ENCODE assay signal across 30 mouse cellular contexts in the genomic region with DNA sequence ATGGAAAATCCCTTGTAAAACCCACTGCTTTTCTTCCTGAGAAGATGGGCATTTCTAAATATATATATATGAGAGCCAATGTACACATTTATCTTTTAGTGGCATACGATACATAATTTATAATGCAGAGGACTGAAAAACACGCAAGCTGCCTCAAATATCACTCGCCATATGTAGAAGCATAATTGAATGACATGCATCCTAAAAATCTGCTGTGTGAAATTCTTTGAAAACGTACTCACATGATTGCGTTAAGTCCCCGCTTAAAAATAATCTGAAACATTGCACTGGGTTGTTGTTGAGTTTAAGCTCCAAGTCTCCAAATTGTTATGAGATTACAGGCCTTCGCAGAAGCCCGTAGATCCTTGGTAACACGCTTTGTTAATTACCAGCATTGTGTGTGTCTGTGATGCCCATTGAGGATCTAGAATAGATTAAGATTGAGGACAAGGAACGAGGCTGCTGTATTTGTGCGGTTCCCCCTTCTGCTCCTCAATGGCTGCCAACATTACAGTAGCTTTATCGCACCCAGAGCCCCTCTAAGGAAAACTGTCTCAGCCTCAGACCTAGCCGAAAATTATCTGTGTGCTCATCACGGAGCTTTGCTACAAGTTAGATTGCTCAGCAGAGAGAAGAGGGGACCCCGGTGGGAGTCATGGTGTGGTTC.
DNase-seq lines count a peak whose midpoint lies in the region; ATAC-seq and TF ChIP-seq lines count a peak whose summit lies in the region.
"Had no signal": no experiment of that assay in that cellular context is flagged by ENCODE, and none has a peak within 500 bp of the region (broad histone marks: within the 10 kb centered on the region; RNA-seq: fewer than 3 reads in every experiment).

No protein-coding gene starts in this region.

- DNase-seq in forebrain, embryonic 14.5 days (ENCODE audit: low spot score) = peak; percentile 60
- DNase-seq in forebrain, embryonic 10.5 days (ENCODE audit: extremely low spot score, low spot score) = no peak
- DNase-seq in neural tube, embryonic 10.5 days (ENCODE audit: extremely low spot score, low spot score) = no peak
- peak; percentile 77 for DNase-seq in forebrain, postnatal 0 days
- DNase-seq: adrenal gland, postnatal 10 days; adrenal gland, postnatal 36 days; B cell, adult 2 months; cerebellum, adult 11-12 months; cerebellum, adult 8-10 months; cerebellum, postnatal 10 days; cerebellum, postnatal 36 days; embryo, embryonic 11 days; gastrocnemius, postnatal 10 days; gastrocnemius, postnatal 36 days; heart, adult 2 months; heart, postnatal 14 days; heart, postnatal 4 days; kidney, adult 11 months; kidney, adult 8-10 months had no signal

- H3K4me2 ChIP-seq in forebrain, embryonic 14.5 days (ENCODE audit: low read length) = no peak overlapping the region
- no peak overlapping the region for H3K4me2 ChIP-seq in neural tube, embryonic 15.5 days
- no peak overlapping the region for H3K4me2 ChIP-seq in forebrain, postnatal 0 days (ENCODE audit: low read depth)
- H3K4me2 ChIP-seq in hindbrain, embryonic 13.5 days = no peak overlapping the region
- H3K4me2 ChIP-seq: embryonic facial prominence, embryonic 13.5 days; heart, embryonic 13.5 days; intestine, embryonic 15.5 days had no signal

- no peak; the same call in 1 of the 2 replicates for ATAC-seq in forebrain, embryonic 14.5 days
- ATAC-seq in neural tube, embryonic 15.5 days (ENCODE audit: low FRiP score) = peak; percentile 31; the same call in 1 of the 2 replicates
- peak; percentile 85 for ATAC-seq in forebrain, postnatal 0 days
- ATAC-seq in hindbrain, embryonic 13.5 days (ENCODE audit: low FRiP score) = no peak
- ATAC-seq: hindbrain, embryonic 16.5 days; intestine, embryonic 15.5 days; Patski had no signal

- H3K9me3 ChIP-seq in forebrain, embryonic 14.5 days (replicated peaks; ENCODE audit: control insufficient read depth, low read length) = no peaks in the 10 kb centered on the region; the same call in 1 of the 2 replicates
- H3K9me3 ChIP-seq in forebrain, embryonic 10.5 days = peaks cover 7% of the 10 kb centered on the region; the same call in 1 of the 2 replicates
- peaks cover 5% of the 10 kb centered on the region; the same call in 1 of the 2 replicates for H3K9me3 ChIP-seq in neural tube, embryonic 15.5 days (replicated peaks)
- H3K9me3 ChIP-seq in forebrain, postnatal 0 days (ENCODE audit: low read length) = peaks cover 6% of the 10 kb centered on the region; the same call in 1 of the 2 replicates
- H3K9me3 ChIP-seq in hindbrain, embryonic 13.5 days = 0 out of 2 replicates have a peak, but pooled peaks cover 10% of the 10 kb centered on the region
- H3K9me3 ChIP-seq: G1E; intestine, embryonic 15.5 days had no signal

- 80% methylated on average over 15 of the region's 15 CpGs for WGBS in forebrain, embryonic 14.5 days
- WGBS in forebrain, embryonic 10.5 days = 90% methylated on average over 15 of the region's 15 CpGs
- WGBS in neural tube, embryonic 15.5 days = 84% methylated on average over 15 of the region's 15 CpGs
- 60% methylated on average over 15 of the region's 15 CpGs for WGBS in forebrain, postnatal 0 days
- WGBS in hindbrain, embryonic 13.5 days = 88% methylated on average over 15 of the region's 15 CpGs

- H3K9ac ChIP-seq in forebrain, embryonic 14.5 days (ENCODE audit: low read length) = no peak overlapping the region
- H3K9ac ChIP-seq in neural tube, embryonic 15.5 days (replicated peaks) = no peak overlapping the region
- no peak overlapping the region for H3K9ac ChIP-seq in forebrain, postnatal 0 days
- H3K9ac ChIP-seq in hindbrain, embryonic 13.5 days = no peak overlapping the region
- H3K9ac ChIP-seq: embryonic facial prominence, embryonic 13.5 days; heart, embryonic 13.5 days; intestine, embryonic 15.5 days had no signal

- no peaks in the 10 kb centered on the region for H3K36me3 ChIP-seq in forebrain, embryonic 14.5 days (ENCODE audit: control insufficient read depth, insufficient read depth, low read length)
- no peaks in the 10 kb centered on the region for H3K36me3 ChIP-seq in forebrain, embryonic 10.5 days (replicated peaks)
- H3K36me3 ChIP-seq in neural tube, embryonic 15.5 days = no peaks in the 10 kb centered on the region
- no peaks in the 10 kb centered on the region for H3K36me3 ChIP-seq in forebrain, postnatal 0 days (ENCODE audit: insufficient read depth)
- no peaks in the 10 kb centered on the region for H3K36me3 ChIP-seq in hindbrain, embryonic 13.5 days
- H3K36me3 ChIP-seq: embryonic facial prominence, embryonic 10.5 days; embryonic facial prominence, embryonic 13.5 days; G1E; heart, embryonic 13.5 days; intestine, embryonic 15.5 days had no signal

- H3K4me1 ChIP-seq in forebrain, embryonic 14.5 days (ENCODE audit: control insufficient read depth, insufficient read depth, low read length) = no peaks in the 10 kb centered on the region
- no peaks in the 10 kb centered on the region for H3K4me1 ChIP-seq in forebrain, embryonic 10.5 days
- no peaks in the 10 kb centered on the region for H3K4me1 ChIP-seq in neural tube, embryonic 15.5 days
- no peaks in the 10 kb centered on the region for H3K4me1 ChIP-seq in forebrain, postnatal 0 days (ENCODE audit: insufficient read depth)
- H3K4me1 ChIP-seq in hindbrain, embryonic 13.5 days (replicated peaks) = no peaks in the 10 kb centered on the region
- H3K4me1 ChIP-seq: embryonic facial prominence, embryonic 10.5 days; intestine, embryonic 15.5 days had no signal

- TF ChIP-seq CTCF in forebrain, postnatal 0 days (IDR thresholded peaks at IDR 0.05; ENCODE audit: low read depth) = no peak

- no peak overlapping the region for H3K4me3 ChIP-seq in forebrain, embryonic 14.5 days (ENCODE audit: low read depth, low read length)
- H3K4me3 ChIP-seq in forebrain, embryonic 10.5 days = no peak overlapping the region
- no peak overlapping the region for H3K4me3 ChIP-seq in neural tube, embryonic 15.5 days (replicated peaks)
- H3K4me3 ChIP-seq in forebrain, postnatal 0 days (ENCODE audit: low read depth, low read length) = no peak overlapping the region
- H3K4me3 ChIP-seq in hindbrain, embryonic 13.5 days = no peak overlapping the region
- H3K4me3 ChIP-seq: embryonic facial prominence, embryonic 10.5 days; embryonic facial prominence, embryonic 13.5 days; erythroblast, embryonic 14.5 days; heart, adult 2 months; heart, embryonic 10.5 days; heart, embryonic 13.5 days; intestine, embryonic 15.5 days had no signal

- no peaks in the 10 kb centered on the region for H3K27me3 ChIP-seq in forebrain, embryonic 14.5 days (replicated peaks; ENCODE audit: control insufficient read depth, insufficient read depth, low read length)
- H3K27me3 ChIP-seq in forebrain, embryonic 10.5 days (ENCODE audit: poor library complexity, severe bottlenecking) = no peaks in the 10 kb centered on the region
- H3K27me3 ChIP-seq in neural tube, embryonic 15.5 days (replicated peaks) = no peaks in the 10 kb centered on the region
- no peaks in the 10 kb centered on the region for H3K27me3 ChIP-seq in forebrain, postnatal 0 days (ENCODE audit: insufficient read depth, low read length)
- H3K27me3 ChIP-seq in hindbrain, embryonic 13.5 days = no peaks in the 10 kb centered on the region
- H3K27me3 ChIP-seq: embryonic facial prominence, embryonic 13.5 days; heart, embryonic 13.5 days; intestine, embryonic 15.5 days had no signal

- H3K27ac ChIP-seq in forebrain, embryonic 14.5 days (ENCODE audit: low read depth, low read length) = no peak overlapping the region; the same call in 1 of the 2 replicates
- no peak overlapping the region for H3K27ac ChIP-seq in forebrain, embryonic 10.5 days
- no peak overlapping the region for H3K27ac ChIP-seq in neural tube, embryonic 15.5 days (replicated peaks)
- peak overlapping the region; percentile 45 for H3K27ac ChIP-seq in forebrain, postnatal 0 days (ENCODE audit: low read depth, low read length)
- H3K27ac ChIP-seq in hindbrain, embryonic 13.5 days = no peak overlapping the region
- H3K27ac ChIP-seq: embryonic facial prominence, embryonic 10.5 days; embryonic facial prominence, embryonic 13.5 days; heart, adult 2 months; heart, embryonic 10.5 days; heart, embryonic 13.5 days; intestine, embryonic 15.5 days had no signal

Comparison
In these comparisons a context has a peak if more than half of its experiments do, and no peak if none do; other contexts are left out.
1. ATAC-seq: peak in neural tube, embryonic 15.5 days (single experiment) and forebrain, postnatal 0 days (single experiment); none in forebrain, embryonic 14.5 days (single experiment) and hindbrain, embryonic 13.5 days (single experiment).
2. DNase-seq: peak in forebrain, embryonic 14.5 days (single experiment) and forebrain, postnatal 0 days (single experiment); none in forebrain, embryonic 10.5 days (single experiment) and neural tube, embryonic 10.5 days (single experiment).